Mouse (Mus musculus): ENCODE measurements around the gene Gm20388.

DNA sequence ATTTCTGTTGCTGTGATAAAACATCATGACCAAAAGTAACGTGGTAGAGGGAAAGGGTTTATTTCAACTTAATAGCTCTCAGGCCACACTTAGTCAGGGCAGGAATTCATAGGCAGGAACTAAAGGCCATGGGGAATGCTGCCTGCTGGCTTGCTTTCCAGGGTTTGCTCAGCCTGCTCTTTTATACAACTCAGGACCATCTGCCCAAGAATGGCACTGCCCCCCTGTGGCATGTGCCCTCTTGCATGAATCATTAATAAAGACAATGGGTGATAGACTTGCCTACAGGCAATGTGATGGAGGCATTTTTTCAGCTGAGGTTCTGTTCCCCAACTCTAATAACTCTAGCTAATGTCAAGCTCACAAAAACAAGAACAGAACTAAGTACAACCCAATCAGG is 4131.6 kb downstream of the Gm20388 start:
- TF ChIP-seq CTCF (IDR thresholded peaks at IDR 0.05; ENCODE audit: control insufficient read depth, insufficient read depth, low read length) = no peak
- no peak for TF ChIP-seq POLR2A (IDR thresholded peaks at IDR 0.05; ENCODE audit: borderline replicate concordance, control insufficient read depth, low read depth, low read length)

All from bone marrow, adult 2 months (tissue).